Mouse (Mus musculus) forebrain, embryonic 15.5 days (tissue): ENCODE data around the gene Sod1. TPM values are rescaled to one million over a fixed set of nuclear protein-coding genes. Genes with fewer than 3 reads are reported as not detected.

Source experiments
- ATAC-seq: fragments of 200-750 bp; cut with Nextera tagmentation; replicated peaks from 2 replicates; pipeline ENCODE4 v1.8.0; 2017; ENCODE audit warnings: mild to moderate bottlenecking, moderate TSS enrichment, moderate library complexity
- H3K27ac ChIP-seq: fragments of 300-500 bp; sonication (generic); replicated peaks from 2 replicates; pipeline ENCODE4 v1.5.1; 2015; ENCODE audit warnings: mild to moderate bottlenecking, inconsistent platforms
- H3K27me3 ChIP-seq: fragments of 300-500 bp; sonication (generic); 2 replicates; pipeline ENCODE4 v1.6.1; 2015; ENCODE audit warnings: inconsistent platforms
- H3K36me3 ChIP-seq: fragments of 300-500 bp; sonication (generic); 2 replicates; pipeline ENCODE4 v1.6.1; 2015; ENCODE audit warnings: mild to moderate bottlenecking, inconsistent platforms
- H3K4me1 ChIP-seq: fragments of 300-500 bp; sonication (generic); 2 replicates; pipeline ENCODE4 v1.6.1; 2015; ENCODE audit warnings: inconsistent platforms
- H3K4me2 ChIP-seq: fragments of 300-500 bp; sonication (generic); replicated peaks from 2 replicates; pipeline ENCODE4 v1.6.1; 2015; ENCODE audit warnings: mild to moderate bottlenecking, inconsistent platforms
- H3K4me3 ChIP-seq: fragments of 300-500 bp; sonication (generic); 2 replicates; pipeline ENCODE4 v1.5.1; 2015; ENCODE audit warnings: mild to moderate bottlenecking, inconsistent platforms
- H3K9ac ChIP-seq: fragments of 300-500 bp; sonication (generic); replicated peaks from 2 replicates; pipeline ENCODE4 v1.6.1; 2015; ENCODE audit warnings: mild to moderate bottlenecking, inconsistent platforms
- H3K9me3 ChIP-seq: fragments of 300-500 bp; sonication (generic); 2 replicates; pipeline ENCODE4 v1.6.1; 2016; ENCODE audit warnings: inconsistent platforms
- WGBS: fragments of 180-500 bp; shearing (Covaris S2); methylation state at CpG from one replicate; pipeline ENCODE4 v1.1.7; 2015; ENCODE audit warnings: mixed read lengths; 5-methylcytosine and 5-hydroxymethylcytosine counted together
- polyA plus RNA-seq: library from polyadenylated mRNA; unstranded; fragments of >200 nt; fragmentation: Nextera tagmentation; extraction: Ambion mirVana; gene quantifications from 2 replicates; pipeline ENCODE4 v1.2.1, GENCODE M21; 2015

Gene Sod1
- polyA plus RNA-seq, 1 experiment from 2014 or later = 853 TPM

DNA sequence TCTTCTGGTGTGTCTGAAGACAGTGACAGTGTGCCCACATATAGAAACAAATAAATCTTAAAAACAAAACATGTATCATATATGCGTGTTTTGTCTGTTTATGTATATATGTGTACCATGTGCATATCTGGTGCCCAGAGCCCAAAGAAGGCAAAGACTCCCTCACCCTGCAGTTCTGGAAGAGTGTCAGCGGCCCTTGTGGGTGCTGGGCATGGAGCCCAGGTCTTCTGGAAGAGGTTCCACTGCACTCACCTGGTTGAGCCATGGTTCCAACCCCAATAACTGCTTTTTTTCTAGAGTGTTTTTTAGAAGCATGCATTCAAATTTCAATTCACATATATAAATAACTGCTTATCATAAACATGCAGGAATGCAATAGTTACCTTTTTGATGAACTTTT, 41.2 kb downstream of the Sod1 start:
- Histone ChIP-seq H3K36me3 (peaks cover 34% of the 10 kb centered on the region), H3K4me3 (no peak overlapping the region), H3K9ac (no peak overlapping the region), H3K27me3 (no peaks in the 10 kb centered on the region), H3K27ac (no peak overlapping the region), H3K9me3 (no peaks in the 10 kb centered on the region), H3K4me2 (no peak overlapping the region), H3K4me1 (no peaks in the 10 kb centered on the region)
- WGBS = 88% methylated on average over 2 of the region's 2 CpGs
- no peak for ATAC-seq

DNA sequence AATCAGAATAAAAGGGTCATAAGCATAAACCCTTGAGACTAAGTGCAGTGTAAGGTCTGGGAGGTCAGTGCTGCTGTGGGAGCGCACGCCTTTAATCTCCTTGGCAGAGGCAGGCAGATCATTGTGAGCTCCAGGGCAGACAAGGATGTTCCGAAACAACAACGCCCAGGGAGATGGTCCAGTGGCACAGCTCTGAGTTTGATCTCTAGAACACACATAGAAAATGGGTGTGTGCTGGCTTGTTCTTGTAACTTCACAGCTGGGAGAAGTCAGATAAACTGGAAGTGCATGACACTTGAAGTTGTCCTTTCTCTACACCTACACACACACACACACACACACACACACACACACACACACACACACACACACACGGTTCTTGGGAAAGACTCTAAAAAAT, 43.5 kb downstream of the Sod1 start:
- H3K27ac ChIP-seq = no peak overlapping the region
- ATAC-seq = no peak
- H3K4me1 ChIP-seq = no peaks in the 10 kb centered on the region
- H3K9me3 ChIP-seq = no peaks in the 10 kb centered on the region
- H3K36me3 ChIP-seq = peaks cover 17% of the 10 kb centered on the region
- H3K4me3 ChIP-seq = no peak overlapping the region
- H3K4me2 ChIP-seq = no peak overlapping the region
- 88% methylated on average over 5 of the region's 5 CpGs for WGBS
- no peak overlapping the region for H3K9ac ChIP-seq
- H3K27me3 ChIP-seq = no peaks in the 10 kb centered on the region

DNA sequence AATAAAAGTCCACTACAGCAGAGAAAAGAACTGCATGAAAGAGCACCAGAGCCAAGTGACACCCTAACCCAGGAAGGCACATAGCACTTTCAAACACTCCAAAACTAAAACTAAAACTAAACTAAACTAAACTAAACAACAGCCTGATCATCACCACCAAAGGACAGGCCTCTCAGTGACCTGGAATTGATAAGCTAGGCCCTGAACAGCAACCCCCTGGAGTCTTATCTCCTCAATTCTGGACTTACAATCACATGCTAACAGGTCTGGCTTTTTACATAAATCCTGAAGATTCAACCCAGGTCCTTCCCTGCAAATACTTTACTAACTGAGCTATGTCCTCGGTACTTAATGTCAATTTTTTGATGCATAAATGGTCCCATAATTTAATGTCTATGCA, 44.6 kb downstream of the Sod1 start:
- H3K4me1 ChIP-seq = no peaks in the 10 kb centered on the region
- H3K27ac ChIP-seq = no peak overlapping the region
- no peaks in the 10 kb centered on the region for H3K27me3 ChIP-seq
- H3K36me3 ChIP-seq = peaks cover 10% of the 10 kb centered on the region
- no peak for ATAC-seq
- H3K9me3 ChIP-seq = no peaks in the 10 kb centered on the region
- H3K4me3 ChIP-seq = no peak overlapping the region
- 88% methylated on average over 1 of the region's 1 CpGs for WGBS
- no peak overlapping the region for H3K4me2 ChIP-seq
- no peak overlapping the region for H3K9ac ChIP-seq

DNA sequence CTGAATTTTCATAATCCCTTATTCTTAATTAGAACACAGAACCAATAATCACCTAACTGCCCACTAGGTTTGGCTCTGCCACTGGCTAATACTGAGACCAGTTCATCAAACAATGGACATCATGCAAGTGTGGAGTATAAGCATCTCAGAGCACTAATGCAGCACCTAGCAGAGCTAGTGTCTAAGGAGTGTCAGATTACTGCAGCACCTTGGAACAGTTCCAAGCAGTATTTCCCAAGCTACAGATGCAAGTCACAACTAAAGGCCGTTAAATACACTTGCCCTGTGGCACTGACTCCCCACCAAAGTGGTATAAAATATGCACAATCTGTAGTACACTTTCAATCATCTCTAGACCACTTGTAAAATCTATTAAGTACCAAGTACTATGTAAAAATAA, 46.0 kb downstream of the Sod1 start:
- Histone ChIP-seq H3K36me3 (peaks cover 3% of the 10 kb centered on the region), H3K4me1 (no peaks in the 10 kb centered on the region), H3K4me3 (no peak overlapping the region), H3K27me3 (no peaks in the 10 kb centered on the region), H3K9ac (no peak overlapping the region), H3K27ac (no peak overlapping the region), H3K4me2 (no peak overlapping the region), H3K9me3 (no peaks in the 10 kb centered on the region)
- no peak for ATAC-seq
- WGBS = 9% methylated on average over 1 of the region's 1 CpGs

DNA sequence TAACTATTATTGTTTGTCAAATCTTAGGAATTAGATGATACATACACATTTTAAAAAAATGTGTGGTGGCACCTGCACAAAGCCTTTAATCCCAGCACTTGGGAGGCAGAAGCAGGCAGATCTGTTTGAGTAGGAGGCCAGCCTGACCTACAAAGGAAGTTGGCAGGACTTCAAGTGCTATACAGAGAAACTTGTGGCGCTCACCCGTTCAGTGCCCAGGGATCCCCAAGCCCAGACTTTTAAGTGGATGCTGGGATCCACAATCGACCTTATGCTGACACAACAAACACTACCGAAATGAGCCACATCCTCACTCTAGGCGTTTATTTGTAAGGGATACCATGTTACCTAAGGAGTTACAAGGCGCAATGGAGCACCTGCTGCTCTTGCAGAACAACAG, 55.0 kb downstream of the Sod1 start:
- H3K27me3 ChIP-seq = no peaks in the 10 kb centered on the region
- H3K27ac ChIP-seq = no peak overlapping the region
- no peak for ATAC-seq
- no peak overlapping the region for H3K4me3 ChIP-seq
- no peaks in the 10 kb centered on the region for H3K9me3 ChIP-seq
- no peaks in the 10 kb centered on the region for H3K36me3 ChIP-seq
- H3K4me2 ChIP-seq = no peak overlapping the region
- no peak overlapping the region for H3K9ac ChIP-seq
- WGBS = 80% methylated on average over 6 of the region's 6 CpGs
- peaks cover 17% of the 10 kb centered on the region for H3K4me1 ChIP-seq

Other genes with a start within 250 kb of the Sod1 start
- gene Tiam1, start 77.0 kb upstream of the Sod1 start, polyA plus RNA-seq = 33.8 and 35.1 TPM in 2 replicates
- 25.0 and 28.5 TPM in 2 replicates for gene Scaf4, start 63.7 kb downstream of the Sod1 start, polyA plus RNA-seq
- gene Hunk, start 165.3 kb downstream of the Sod1 start, polyA plus RNA-seq = 11.8 and 13.6 TPM in 2 replicates